Mouse (Mus musculus): Measurements from ENCODE around the gene Serpinb9b. TPM values are rescaled to one million over a fixed set of nuclear protein-coding genes. Genes with fewer than 3 reads are reported as not detected.
A peak's percentile ranks its signal among the peaks of the same experiment; 100 is the strongest.

Serpinb9b gene
- total and polyA plus RNA-seq, 3 experiments: 1.5 to 3.9 TPM; not detected in 1

GRCm38 (mm10) chr13:33004414-33005105 lies 22.7 kb upstream of the Serpinb9b start:
- Histone ChIP-seq H3K4me1 (ENCODE audit: control insufficient read depth in 1 of 2, insufficient read depth in 2 of 2, low read length in 2 of 2) (peaks cover 0 to 12% of the 10 kb centered on the region in 2 experiments; a peak in 2 of 4 replicates), H3K4me3 (ENCODE audit: control insufficient read depth in 1 of 2, insufficient read depth in 1 of 2, low read depth in 2 of 2, low read length in 2 of 2) (peak overlapping the region; percentile 58 to 63), H3K79me2 (ENCODE audit: control insufficient read depth, insufficient read depth, low read length, poor library complexity) (no peaks in the 10 kb centered on the region), H3K9me3 (replicated peaks; ENCODE audit: insufficient read depth, low read length) (no peaks in the 10 kb centered on the region), H3K9ac (ENCODE audit: control insufficient read depth, low read depth, low read length, poor library complexity, severe bottlenecking) (peak overlapping the region; percentile 73), H3K27ac (ENCODE audit: control insufficient read depth, low read depth, low read length) (peak overlapping the region; percentile 85), H3K27me3 (ENCODE audit: control insufficient read depth in 1 of 2, insufficient read depth in 2 of 2, low read length in 2 of 2) (no peaks in the 10 kb centered on the region), H3K36me3 (ENCODE audit: control insufficient read depth in 1 of 2, insufficient read depth in 2 of 2, low read length in 2 of 2) (peaks cover 0 to 16% of the 10 kb centered on the region in 2 experiments; a peak in 2 of 4 replicates)
- peak; percentile 94 for DNase-seq (ENCODE audit: low read depth, low spot score)
- no peak for TF ChIP-seq MAFK (IDR thresholded peaks at IDR 0.05; ENCODE audit: borderline replicate concordance, low read depth, low read length)
- TF ChIP-seq TBP (IDR thresholded peaks at IDR 0.05; ENCODE audit: low read depth, low read length): peak; percentile 21; the same call in 1 of the 2 replicates
- no peak for TF ChIP-seq JUND (IDR thresholded peaks at IDR 0.05; ENCODE audit: low read depth, low read length)
- no peak for TF ChIP-seq USF1 (IDR thresholded peaks at IDR 0.05; ENCODE audit: low read depth, low read length)
- TF ChIP-seq TCF12 (IDR thresholded peaks at IDR 0.05; ENCODE audit: low read depth, low read length): 0 out of 2 replicates have a peak, but pooled peaks have one; percentile 27
- TF ChIP-seq POLR2AphosphoS5 (IDR thresholded peaks at IDR 0.05; ENCODE audit: borderline replicate concordance, low read depth, low read length): no peak
- TF ChIP-seq ZMIZ1 (IDR thresholded peaks at IDR 0.05; ENCODE audit: low read depth, low read length): no peak
- TF ChIP-seq UBTF (IDR thresholded peaks at IDR 0.05; ENCODE audit: borderline replicate concordance, insufficient read depth, low read depth, low read length): no peak
- TF ChIP-seq MYB (IDR thresholded peaks at IDR 0.05; ENCODE audit: low read depth, low read length): no peak
- no peak; the same call in 1 of the 2 replicates for TF ChIP-seq HCFC1 (IDR thresholded peaks at IDR 0.05; ENCODE audit: low read depth, low read length)
- no peak for TF ChIP-seq E2F4 (IDR thresholded peaks at IDR 0.05; ENCODE audit: borderline replicate concordance, low read depth, low read length)
- 0 out of 4 replicates have a peak, but pooled peaks of 1 of the 2 experiments have one; percentile 49 for TF ChIP-seq POLR2A (IDR thresholded peaks at IDR 0.05; ENCODE audit: control insufficient read depth in 1 of 2, insufficient read depth in 1 of 2, low read depth in 1 of 2, low read length in 2 of 2, poor library complexity in 1 of 2)
- no peak for TF ChIP-seq ZKSCAN1 (IDR thresholded peaks at IDR 0.05; ENCODE audit: low read depth, low read length)
- TF ChIP-seq SIN3A (IDR thresholded peaks at IDR 0.05; ENCODE audit: low read length): peak; percentile 64; the same call in 1 of the 2 replicates
- TF ChIP-seq POLR2AphosphoS2 (IDR thresholded peaks at IDR 0.05; ENCODE audit: low read length): peak; percentile 45; the same call in 1 of the 2 replicates
- TF ChIP-seq KAT2A (conservative IDR thresholded peaks at IDR 0.05; ENCODE audit: low read depth, low read length): no peak
- TF ChIP-seq MXI1 (IDR thresholded peaks at IDR 0.05; ENCODE audit: low read depth, low read length): peak; percentile 57; the same call in 1 of the 2 replicates
- TF ChIP-seq NELFE (IDR thresholded peaks at IDR 0.05; ENCODE audit: low read depth, low read length): peak; percentile 51; the same call in 1 of the 2 replicates
- TF ChIP-seq ETS1 (IDR thresholded peaks at IDR 0.05; ENCODE audit: low read depth, low read length): peak; percentile 83
- peak; percentile 75 to 83 (median 82) for TF ChIP-seq CTCF (IDR thresholded peaks at IDR 0.05 in 2 of 3, conservative IDR thresholded peaks at IDR 0.05 in 1 of 3; ENCODE audit: control insufficient read depth in 1 of 3, insufficient read depth in 1 of 3, low read depth in 2 of 3, low read length in 3 of 3, poor library complexity in 1 of 3, severe bottlenecking in 1 of 3)
- no peak for TF ChIP-seq ZC3H11A (IDR thresholded peaks at IDR 0.05; ENCODE audit: low read depth, low read length)
- peak; percentile 52 for TF ChIP-seq RAD21 (IDR thresholded peaks at IDR 0.05; ENCODE audit: low read depth, low read length)
- TF ChIP-seq ZNF384 (IDR thresholded peaks at IDR 0.05; ENCODE audit: low read depth, low read length): no peak
- peak in 1 of 2 experiments; percentile 46; a peak in 1 of 4 replicates for TF ChIP-seq EP300 (IDR thresholded peaks at IDR 0.05; ENCODE audit: low read depth in 1 of 2, low read length in 2 of 2)
- no peak for TF ChIP-seq USF2 (IDR thresholded peaks at IDR 0.05; ENCODE audit: borderline replicate concordance in 1 of 2, insufficient read depth in 1 of 2, low read depth in 1 of 2, low read length in 2 of 2)
- no peak for TF ChIP-seq RCOR1 (IDR thresholded peaks at IDR 0.05; ENCODE audit: low read depth, low read length)
- TF ChIP-seq MAZ (IDR thresholded peaks at IDR 0.05; ENCODE audit: low read depth, low read length): no peak; the same call in 1 of the 2 replicates
- 0 out of 2 replicates have a peak, but pooled peaks have one; percentile 36 for TF ChIP-seq CHD2 (IDR thresholded peaks at IDR 0.05; ENCODE audit: low read length)
- no peak for TF ChIP-seq MAX (IDR thresholded peaks at IDR 0.05; ENCODE audit: low read length)
- TF ChIP-seq GATA1 (IDR thresholded peaks at IDR 0.05; ENCODE audit: low read depth, low read length): no peak
- no peak for TF ChIP-seq TAL1 (IDR thresholded peaks at IDR 0.05; ENCODE audit: low read length)
- TF ChIP-seq NRF1 (IDR thresholded peaks at IDR 0.05; ENCODE audit: insufficient read depth, low read depth, low read length, poor library complexity, severe bottlenecking): no peak
- no peak for TF ChIP-seq MYC (IDR thresholded peaks at IDR 0.05; ENCODE audit: low read depth, low read length)
- no peak for TF ChIP-seq MEF2A (IDR thresholded peaks at IDR 0.05; ENCODE audit: extremely low read depth, insufficient replicate concordance, low read depth, low read length, poor library complexity, severe bottlenecking)
- TF ChIP-seq GABPA (IDR thresholded peaks at IDR 0.05; ENCODE audit: low read depth, low read length): no peak

All from MEL (cell line).